Mouse (Mus musculus) ovary, postnatal 10 days (tissue): Measurements from ENCODE around the gene Hhipl2.
"Not testable (repeated sequence)": the region's sequence is repeated elsewhere in the genome, so short reads cannot be mapped to it uniquely, and the experiment has no call there.

Experiments used
- DNase-seq: peaks from one replicate; pipeline ENCODE4 v3.0.0; 2022; ENCODE audit warnings: low spot score

The Hhipl2 gene

GRCm38 (mm10) chr1:183417873-183418272 is at the start of gene Hhipl2:
Gene Hhipl2, plus strand, starts transcription at chr1:183418215.
- DNase-seq = no peak

DNA sequence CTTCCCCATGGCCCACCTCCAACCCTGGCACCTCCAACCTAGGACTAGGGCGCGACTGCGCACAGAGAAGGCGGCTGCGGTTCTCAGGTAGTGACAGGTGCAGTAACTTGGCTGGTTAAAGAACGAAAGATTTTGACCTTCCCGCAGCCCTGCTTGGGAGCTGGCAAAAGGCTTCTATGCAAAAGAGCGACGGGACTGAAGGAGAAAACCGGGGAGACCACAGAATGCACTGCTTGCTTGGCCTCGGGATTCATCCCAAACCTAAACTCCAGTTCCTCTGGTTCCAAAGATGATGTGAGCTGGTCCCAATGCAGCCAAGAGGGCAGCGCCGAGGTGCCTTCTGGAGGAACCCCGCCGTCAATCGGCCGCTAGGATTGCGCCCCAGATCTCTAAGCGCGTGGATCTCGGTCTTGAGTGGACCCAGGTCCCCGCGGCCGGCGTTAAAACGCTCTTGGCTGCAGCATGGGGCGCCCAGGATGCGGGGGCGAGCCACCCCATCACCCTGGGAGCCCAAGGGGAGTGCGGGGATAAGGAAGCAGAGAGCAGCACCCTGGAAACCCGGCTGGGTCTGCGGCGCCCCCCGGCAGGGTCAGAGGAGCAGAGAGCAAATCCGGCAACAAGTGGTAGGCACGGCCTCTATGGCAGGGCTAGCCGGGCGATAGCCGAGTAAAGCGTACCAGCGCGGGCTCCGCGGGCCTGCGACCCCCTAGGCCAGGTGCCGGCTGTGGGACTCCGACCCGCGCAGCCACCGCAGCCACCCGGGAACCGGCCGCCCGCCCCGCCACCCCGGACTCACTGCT is 49.2 kb upstream of the Hhipl2 start:
- DNase-seq = no peak

- DNase-seq = peak; percentile 83
Measured at GRCm38 (mm10) chr1:183369427-183370014, 48.5 kb upstream of the Hhipl2 start, which contains the start of gene Mia3. Gene Mia3, minus strand, starts transcription at chr1:183369553.

DNA sequence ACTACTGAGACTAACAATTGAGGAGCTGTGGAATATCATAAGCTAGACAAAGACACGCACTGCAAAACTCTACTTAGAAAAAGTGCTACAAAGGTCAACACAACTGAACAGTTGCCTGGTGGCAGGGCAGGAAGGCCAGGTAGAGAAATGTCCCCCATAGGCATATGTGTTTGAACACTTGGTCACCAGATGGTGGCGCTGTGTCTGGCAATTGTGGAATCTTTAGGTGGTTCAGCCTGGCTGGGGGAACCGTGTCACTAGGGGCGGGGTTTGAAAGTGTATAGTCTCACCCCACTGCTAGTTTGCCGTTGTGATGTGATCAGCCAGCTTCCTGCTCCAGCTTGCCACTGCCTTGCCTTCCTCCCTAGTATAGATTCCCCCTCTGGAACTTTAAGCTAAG is 43.3 kb upstream of the Hhipl2 start:
- no peak for DNase-seq

- DNase-seq = no peak
Measured at GRCm38 (mm10) chr1:183377045-183377444, 41.0 kb upstream of the Hhipl2 start.

DNA sequence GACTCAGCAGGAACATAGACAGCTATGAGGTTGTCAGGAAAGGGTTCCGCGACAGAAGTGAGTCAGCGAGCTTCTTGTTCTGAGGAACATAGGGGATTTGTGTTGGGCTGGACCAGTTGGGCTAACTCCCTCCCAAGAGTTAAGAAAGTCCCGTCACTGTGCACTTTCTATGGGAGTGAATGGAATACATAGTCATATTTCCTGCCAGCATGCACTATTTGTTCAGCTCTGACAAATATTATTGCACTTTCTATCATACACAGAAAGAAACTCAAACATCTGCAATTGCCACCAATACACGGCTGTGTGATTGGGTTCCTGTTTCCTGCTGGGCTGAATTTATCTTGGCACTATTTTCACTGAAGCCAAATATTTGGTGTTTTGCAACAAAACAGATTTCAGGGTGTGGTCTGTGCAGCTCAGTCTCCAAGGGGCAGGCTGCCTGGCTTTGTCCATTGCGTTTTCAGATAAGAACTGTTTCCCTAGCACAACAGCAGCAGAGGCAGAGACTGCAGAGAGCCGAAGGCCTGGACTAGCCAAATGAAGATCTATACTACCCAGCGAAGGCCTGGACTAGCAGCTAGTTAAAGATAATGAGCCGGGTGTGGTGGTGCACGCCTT is 39.6 kb upstream of the Hhipl2 start:
- DNase-seq = no peak

DNA sequence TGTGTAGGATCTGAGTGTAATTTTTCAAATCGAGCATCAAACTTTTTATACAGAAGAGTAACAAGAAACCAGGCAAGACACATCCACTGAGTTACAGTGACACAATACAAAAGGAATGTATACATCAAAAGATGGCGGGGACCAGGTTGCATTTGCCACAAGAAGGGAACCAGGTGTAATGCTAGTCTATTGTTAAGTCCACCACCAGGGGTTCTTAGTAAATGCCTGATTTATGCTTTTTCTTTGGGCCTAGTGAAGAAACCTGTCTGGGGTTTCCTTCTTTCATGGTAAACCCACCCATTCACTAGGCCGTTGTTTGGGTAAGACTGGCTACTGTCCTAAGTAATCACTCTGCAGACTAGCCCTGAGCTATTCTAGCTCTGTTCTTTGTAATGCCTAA is 38.6 kb upstream of the Hhipl2 start:
- DNase-seq = not testable (repeated sequence)

GRCm38 (mm10) chr1:183381816-183382215 is 36.2 kb upstream of the Hhipl2 start:
- DNase-seq = no peak

DNA sequence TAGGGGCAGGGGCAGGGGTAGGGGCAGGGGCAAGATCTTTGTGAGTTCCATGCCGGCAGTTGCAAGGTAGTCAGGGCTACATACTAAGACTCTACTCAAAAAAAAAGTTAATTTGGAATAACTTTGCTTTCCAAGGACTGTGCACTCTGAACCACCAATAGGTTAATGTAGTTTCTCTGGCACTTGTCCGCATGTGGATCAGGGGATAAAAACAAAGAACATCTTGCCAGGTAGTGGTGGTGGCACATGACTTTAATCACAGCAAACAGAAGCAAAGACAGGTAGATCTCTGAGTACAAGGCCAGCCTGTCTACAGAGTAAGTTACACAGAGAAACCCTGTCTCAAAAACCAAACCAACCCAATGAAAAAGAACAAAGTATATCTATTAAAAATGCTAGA is 35.4 kb upstream of the Hhipl2 start:
- no peak for DNase-seq

DNA sequence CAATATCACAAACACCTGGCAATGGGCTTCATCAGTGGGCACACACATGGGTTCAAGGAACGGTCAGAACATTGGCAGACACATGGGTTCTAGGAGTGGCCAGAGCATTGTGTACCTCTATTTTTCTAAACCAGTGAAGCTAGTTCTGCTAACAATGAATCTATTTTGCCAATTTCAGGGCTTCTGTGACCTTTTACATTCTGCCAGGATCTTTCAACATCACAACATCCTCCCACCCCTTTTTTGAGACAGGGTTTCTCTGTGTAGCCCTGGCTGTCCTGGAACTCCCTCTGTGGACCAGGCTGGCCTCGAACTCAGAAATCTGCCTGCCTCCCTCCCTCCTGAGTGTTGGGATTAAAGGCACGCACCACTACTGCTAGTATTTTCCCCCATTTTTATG is 30.6 kb upstream of the Hhipl2 start:
- DNase-seq = not testable (repeated sequence)

GRCm38 (mm10) chr1:183388426-183389406 is 29.3 kb upstream of the Hhipl2 start, which contains the start of gene Taf1a:
Gene Taf1a, plus strand, starts transcription at chr1:183388981.
- peak; percentile 53 for DNase-seq

GRCm38 (mm10) chr1:183403396-183403795 is 14.6 kb upstream of the Hhipl2 start:
- no peak for DNase-seq

- no peak for DNase-seq
Measured at GRCm38 (mm10) chr1:183414081-183414727, 3.8 kb upstream of the Hhipl2 start.

DNA sequence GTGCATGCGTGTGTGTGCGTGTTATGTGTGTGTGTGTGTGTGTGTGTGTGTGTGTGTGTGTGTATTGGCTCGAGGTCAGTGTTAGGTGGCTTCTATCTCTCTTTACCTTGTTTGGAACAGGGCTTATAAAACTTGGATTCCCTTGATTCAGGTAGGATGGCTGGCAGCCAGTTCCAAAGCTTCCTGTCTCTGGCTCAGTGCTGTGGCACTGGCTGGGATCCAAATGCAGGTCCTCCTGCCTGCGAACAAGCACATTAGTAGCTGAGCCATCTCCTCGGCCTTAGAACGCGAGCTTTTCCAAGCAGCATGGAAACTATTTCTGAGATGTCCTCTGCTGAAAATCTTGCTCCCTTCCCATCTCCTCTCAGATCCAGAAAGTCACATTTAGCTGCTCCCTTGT is 1.7 kb downstream of the Hhipl2 start:
- no peak for DNase-seq

DNA sequence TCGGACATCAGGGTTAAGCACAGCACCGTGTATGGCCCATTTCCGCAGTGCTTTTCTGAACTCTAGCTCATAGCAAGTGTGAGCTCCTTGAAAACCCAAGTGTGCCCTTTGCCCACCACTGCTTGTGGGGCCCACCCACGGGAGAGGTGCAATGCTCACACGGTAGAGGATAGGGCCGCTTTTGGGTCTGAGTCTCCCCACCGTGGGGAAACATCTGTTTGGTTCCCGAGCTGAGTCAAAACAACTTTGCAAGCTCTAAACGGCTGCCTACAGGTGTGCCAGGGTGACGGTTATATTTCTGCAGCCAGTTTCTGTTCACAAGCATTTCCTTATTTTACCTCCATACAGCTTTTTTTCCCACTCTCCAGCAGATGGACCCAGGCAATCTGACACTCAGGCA is 2.3 kb downstream of the Hhipl2 start:
- no peak for DNase-seq

DNA sequence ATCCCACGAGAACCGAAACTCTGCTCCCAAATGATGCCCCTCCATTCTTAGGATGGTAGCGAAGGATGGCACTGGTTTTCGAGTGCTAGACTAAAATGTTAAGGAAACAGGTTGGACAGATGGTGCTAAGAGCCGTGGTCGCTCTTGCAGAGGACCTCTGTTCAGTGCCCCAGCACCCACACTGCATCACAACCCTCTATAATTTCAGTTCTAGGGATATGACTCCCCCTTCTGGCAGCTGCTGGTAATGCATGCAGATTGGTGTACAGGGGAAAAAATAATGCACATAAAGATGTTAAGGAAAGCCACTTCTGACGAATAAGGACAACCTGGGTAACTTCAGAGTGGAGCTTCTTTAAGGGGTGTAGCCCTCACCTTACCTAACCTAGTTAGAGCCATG is 6.1 kb downstream of the Hhipl2 start:
- DNase-seq = no peak

GRCm38 (mm10) chr1:183434918-183435317 is 16.9 kb downstream of the Hhipl2 start:
- no peak for DNase-seq

DNA sequence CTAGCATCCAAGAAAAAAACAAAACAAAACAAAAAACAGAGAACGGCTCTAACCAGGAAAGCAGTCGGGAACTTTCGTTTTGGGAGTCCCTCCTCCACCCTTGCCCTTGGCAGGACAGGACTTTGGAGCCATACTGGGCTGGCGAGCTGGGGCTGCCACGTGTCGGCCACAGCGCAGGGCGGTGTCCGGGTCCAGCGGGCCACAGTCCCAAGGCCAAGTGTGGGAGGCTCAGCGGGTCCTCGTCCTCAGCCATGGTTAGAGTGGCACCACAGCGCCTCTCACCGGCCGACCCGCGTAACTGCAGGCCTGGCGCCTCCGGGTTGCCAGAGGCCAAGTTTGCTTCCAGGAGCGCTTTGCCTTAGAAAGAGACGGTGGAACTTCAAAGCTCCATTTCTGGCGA is 21.0 kb downstream of the Hhipl2 start:
- DNase-seq = peak; percentile 80

- peak; percentile 67 for DNase-seq
Measured at GRCm38 (mm10) chr1:183442015-183442774, 24.2 kb downstream of the Hhipl2 start.

DNA sequence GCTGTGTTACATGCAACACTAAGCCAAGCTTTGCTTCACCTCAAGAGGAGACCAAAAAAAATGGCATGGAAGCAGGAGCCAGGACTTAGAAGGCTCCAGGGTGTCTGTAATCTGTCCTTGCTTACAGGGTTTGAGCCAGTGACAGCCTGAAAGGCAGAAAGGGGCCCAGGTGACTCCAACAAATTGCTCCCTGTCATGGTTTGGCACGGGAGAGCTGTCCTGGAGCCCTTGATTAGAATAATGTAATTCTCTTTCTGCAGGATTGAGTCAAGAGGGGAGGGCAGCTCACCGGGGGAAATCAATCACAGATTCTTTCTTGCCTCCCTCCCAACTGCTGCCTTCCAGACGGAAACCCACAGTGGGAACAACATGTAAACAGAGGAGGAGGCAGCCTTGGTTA is 35.1 kb downstream of the Hhipl2 start:
- no peak for DNase-seq
